Mouse (Mus musculus): ENCODE measurements around the gene Amph. TPM values are rescaled to one million over a fixed set of nuclear protein-coding genes. Genes with fewer than 3 reads are reported as not detected.

Amph gene
- total and polyA plus RNA-seq, 3 experiments: 0.08 to 2.4 (median 1.1) TPM

- Histone ChIP-seq H3K4me3 (ENCODE audit: low read depth, low read length) (no peak overlapping the region), H3K36me3 (replicated peaks) (no peaks in the 10 kb centered on the region), H3K4me1 (ENCODE audit: insufficient read depth, low read depth, low read length) (no peaks in the 10 kb centered on the region), H3K27me3 (ENCODE audit: insufficient read depth, low read length) (peaks cover 4% of the 10 kb centered on the region; the same call in 1 of the 2 replicates), H3K9me3 (replicated peaks) (no peaks in the 10 kb centered on the region)
- no peak for DNase-seq (ENCODE audit: low spot score)
- TF ChIP-seq TAL1 (conservative IDR thresholded peaks at IDR 0.05; ENCODE audit: low read depth, low read length): no peak
- no peak for TF ChIP-seq CTCF (IDR thresholded peaks at IDR 0.05; ENCODE audit: low read depth, low read length)
- no peak for TF ChIP-seq GATA1 (IDR thresholded peaks at IDR 0.05; ENCODE audit: borderline replicate concordance, low read length)
- TF ChIP-seq GATA2 (IDR thresholded peaks at IDR 0.05; ENCODE audit: borderline replicate concordance, low read depth, low read length): no peak
- TF ChIP-seq POLR2AphosphoS5 (IDR thresholded peaks at IDR 0.05; ENCODE audit: insufficient replicate concordance, low read depth, low read length): no peak
- ATAC-seq (ENCODE audit: extremely low read depth, insufficient number of reproducible peaks, low FRiP score, poor library complexity, severe bottlenecking): no peak
These were observed 133.9 kb downstream of the Amph start for GRCm38 (mm10) chr13:19081932-19082331.

- TF ChIP-seq POLR2AphosphoS5 (IDR thresholded peaks at IDR 0.05; ENCODE audit: insufficient replicate concordance, low read depth, low read length): no peak
- TF ChIP-seq GATA1 (IDR thresholded peaks at IDR 0.05; ENCODE audit: borderline replicate concordance, low read length): no peak
- TF ChIP-seq GATA2 (IDR thresholded peaks at IDR 0.05; ENCODE audit: borderline replicate concordance, low read depth, low read length): no peak
- no peaks in the 10 kb centered on the region for H3K36me3 ChIP-seq (replicated peaks)
- H3K9me3 ChIP-seq (replicated peaks): no peaks in the 10 kb centered on the region
- no peaks in the 10 kb centered on the region for H3K4me1 ChIP-seq (ENCODE audit: insufficient read depth, low read depth, low read length)
- DNase-seq (ENCODE audit: low spot score): no peak
- ATAC-seq (ENCODE audit: extremely low read depth, insufficient number of reproducible peaks, low FRiP score, poor library complexity, severe bottlenecking): no peak
- no peak overlapping the region for H3K4me3 ChIP-seq (ENCODE audit: low read depth, low read length)
- peaks cover 19% of the 10 kb centered on the region for H3K27me3 ChIP-seq (ENCODE audit: insufficient read depth, low read length)
These were observed 146.6 kb downstream of the Amph start for GRCm38 (mm10) chr13:19094571-19094970.

DNA sequence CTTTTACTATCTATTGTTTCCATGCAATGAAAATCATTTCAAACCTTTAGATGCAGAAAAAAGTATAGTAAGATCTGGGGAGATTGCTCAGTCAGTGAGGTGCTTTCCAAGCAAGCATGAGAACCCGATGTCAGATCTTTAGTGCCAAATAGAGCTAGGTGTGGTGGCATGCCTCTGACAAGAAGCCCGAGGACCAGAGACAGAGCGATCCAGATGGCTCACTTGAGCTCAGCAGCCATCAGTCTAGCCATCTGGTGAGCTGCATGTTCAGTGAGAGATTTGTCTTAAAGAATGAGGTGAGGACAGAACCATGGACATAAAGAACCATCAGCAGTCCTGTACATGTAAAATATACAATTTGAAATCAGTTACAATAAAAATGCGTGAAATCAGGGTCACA, 149.1 kb downstream of the Amph start:
- H3K4me3 ChIP-seq (ENCODE audit: low read depth, low read length): no peak overlapping the region
- H3K9me3 ChIP-seq (replicated peaks): no peaks in the 10 kb centered on the region
- peaks cover 22% of the 10 kb centered on the region for H3K27me3 ChIP-seq (ENCODE audit: insufficient read depth, low read length)
- DNase-seq (ENCODE audit: low spot score) (no peak), ATAC-seq (ENCODE audit: extremely low read depth, insufficient number of reproducible peaks, low FRiP score, poor library complexity, severe bottlenecking) (no peak)
- TF ChIP-seq TAL1 (conservative IDR thresholded peaks at IDR 0.05; ENCODE audit: low read depth, low read length) (no peak), GATA2 (IDR thresholded peaks at IDR 0.05; ENCODE audit: borderline replicate concordance, low read depth, low read length) (no peak), POLR2AphosphoS5 (IDR thresholded peaks at IDR 0.05; ENCODE audit: insufficient replicate concordance, low read depth, low read length) (no peak)
- H3K4me1 ChIP-seq (ENCODE audit: insufficient read depth, low read depth, low read length): no peaks in the 10 kb centered on the region
- H3K36me3 ChIP-seq (replicated peaks): no peaks in the 10 kb centered on the region

GRCm38 (mm10) chr13:19101889-19102402, 153.9 kb downstream of the Amph start:
- H3K36me3 ChIP-seq (replicated peaks): no peaks in the 10 kb centered on the region
- ATAC-seq (ENCODE audit: extremely low read depth, insufficient number of reproducible peaks, low FRiP score, poor library complexity, severe bottlenecking) (no peak), DNase-seq (ENCODE audit: low spot score) (no peak)
- no peak overlapping the region for H3K4me3 ChIP-seq (ENCODE audit: low read depth, low read length)
- no peak for TF ChIP-seq GATA2 (IDR thresholded peaks at IDR 0.05; ENCODE audit: borderline replicate concordance, low read depth, low read length)
- no peak for TF ChIP-seq GATA1 (IDR thresholded peaks at IDR 0.05; ENCODE audit: borderline replicate concordance, low read length)
- no peak for TF ChIP-seq CTCF (IDR thresholded peaks at IDR 0.05; ENCODE audit: low read depth, low read length)
- TF ChIP-seq POLR2AphosphoS5 (IDR thresholded peaks at IDR 0.05; ENCODE audit: insufficient replicate concordance, low read depth, low read length): no peak
- TF ChIP-seq TAL1 (conservative IDR thresholded peaks at IDR 0.05; ENCODE audit: low read depth, low read length): no peak
- H3K4me1 ChIP-seq (ENCODE audit: insufficient read depth, low read depth, low read length): no peaks in the 10 kb centered on the region
- H3K27me3 ChIP-seq (ENCODE audit: insufficient read depth, low read length): peaks cover 16% of the 10 kb centered on the region
- no peaks in the 10 kb centered on the region for H3K9me3 ChIP-seq (replicated peaks)

- ATAC-seq (ENCODE audit: extremely low read depth, insufficient number of reproducible peaks, low FRiP score, poor library complexity, severe bottlenecking): no peak
- no peak for TF ChIP-seq GATA2 (IDR thresholded peaks at IDR 0.05; ENCODE audit: borderline replicate concordance, low read depth, low read length)
- TF ChIP-seq TAL1 (conservative IDR thresholded peaks at IDR 0.05; ENCODE audit: low read depth, low read length): no peak
- no peak for TF ChIP-seq GATA1 (IDR thresholded peaks at IDR 0.05; ENCODE audit: borderline replicate concordance, low read length)
- no peak for TF ChIP-seq CTCF (IDR thresholded peaks at IDR 0.05; ENCODE audit: low read depth, low read length)
- TF ChIP-seq POLR2AphosphoS5 (IDR thresholded peaks at IDR 0.05; ENCODE audit: insufficient replicate concordance, low read depth, low read length): no peak
- H3K4me3 ChIP-seq (ENCODE audit: low read depth, low read length): no peak overlapping the region
- DNase-seq (ENCODE audit: low spot score): no peak
- H3K36me3 ChIP-seq (replicated peaks): no peaks in the 10 kb centered on the region
- H3K9me3 ChIP-seq (replicated peaks): no peaks in the 10 kb centered on the region
- 0 out of 2 replicates have a peak, but pooled peaks cover 2% of the 10 kb centered on the region for H3K4me1 ChIP-seq (ENCODE audit: insufficient read depth, low read depth, low read length)
- peaks cover 16% of the 10 kb centered on the region for H3K27me3 ChIP-seq (ENCODE audit: insufficient read depth, low read length)
These were observed 158.4 kb downstream of the Amph start for GRCm38 (mm10) chr13:19106418-19106817.

DNA sequence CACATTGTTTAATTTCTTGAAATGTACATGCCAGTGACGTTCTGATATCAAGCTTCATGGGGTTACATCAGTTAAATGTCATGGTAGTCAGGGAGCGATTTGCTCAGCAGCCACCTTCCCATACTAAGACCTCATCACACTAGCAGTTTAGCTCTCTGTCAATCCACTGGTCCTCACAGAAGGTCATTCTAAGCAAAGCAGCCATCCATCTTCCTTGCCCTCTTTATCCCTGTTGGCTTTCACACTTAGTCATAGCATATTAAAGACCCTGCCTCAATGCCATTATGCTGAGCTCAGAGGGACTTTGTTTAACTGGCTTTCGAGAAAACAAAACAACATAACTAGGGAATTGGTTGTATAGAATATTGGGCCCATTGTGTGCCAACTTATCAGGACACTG, 161.3 kb downstream of the Amph start:
- no peak for TF ChIP-seq GATA1 (IDR thresholded peaks at IDR 0.05; ENCODE audit: borderline replicate concordance, low read length)
- TF ChIP-seq TAL1 (conservative IDR thresholded peaks at IDR 0.05; ENCODE audit: low read depth, low read length): no peak
- TF ChIP-seq GATA2 (IDR thresholded peaks at IDR 0.05; ENCODE audit: borderline replicate concordance, low read depth, low read length): no peak
- TF ChIP-seq POLR2AphosphoS5 (IDR thresholded peaks at IDR 0.05; ENCODE audit: insufficient replicate concordance, low read depth, low read length): no peak
- TF ChIP-seq CTCF (IDR thresholded peaks at IDR 0.05; ENCODE audit: low read depth, low read length): no peak
- Histone ChIP-seq H3K9me3 (replicated peaks) (no peaks in the 10 kb centered on the region), H3K4me1 (ENCODE audit: insufficient read depth, low read depth, low read length) (peaks cover 12% of the 10 kb centered on the region), H3K27me3 (ENCODE audit: insufficient read depth, low read length) (peaks cover 3% of the 10 kb centered on the region; the same call in 1 of the 2 replicates), H3K4me3 (ENCODE audit: low read depth, low read length) (no peak overlapping the region), H3K36me3 (replicated peaks) (no peaks in the 10 kb centered on the region)
- ATAC-seq (ENCODE audit: extremely low read depth, insufficient number of reproducible peaks, low FRiP score, poor library complexity, severe bottlenecking) (no peak), DNase-seq (ENCODE audit: low spot score) (no peak)

All from G1E (cell line).